Mouse (Mus musculus): ENCODE data around the gene Pgm3. TPM values are rescaled to one million over a fixed set of nuclear protein-coding genes. Genes with fewer than 3 reads are reported as not detected.
"Not testable (repeated sequence)": the region's sequence is repeated elsewhere in the genome, so short reads cannot be mapped to it uniquely, and the experiment has no call there.

Gene Pgm3
- polyA plus RNA-seq (2012; rRNA removed), result 12.7 and 16.1 TPM in 2 replicates

- DNase-seq (ENCODE audit: low read depth), result no peak
Observed at GRCm38 (mm10) chr9:86571540-86572135, at the start of gene Pgm3, which contains the start of gene Rwdd2a. Pgm3 (minus strand) TSS chr9:86571842. Rwdd2a (plus strand) TSS chr9:86571991.

GRCm38 (mm10) chr9:86619341-86620139 is 47.9 kb upstream of the Pgm3 start:
- no peak for DNase-seq (ENCODE audit: low read depth)

- DNase-seq (ENCODE audit: low read depth), result no peak
Observed at GRCm38 (mm10) chr9:86617837-86618492, 46.3 kb upstream of the Pgm3 start.

GRCm38 (mm10) chr9:86615765-86616164 is 44.1 kb upstream of the Pgm3 start:
- no peak for DNase-seq (ENCODE audit: low read depth)

GRCm38 (mm10) chr9:86612091-86612490 is 40.4 kb upstream of the Pgm3 start:
- no peak for DNase-seq (ENCODE audit: low read depth)

- no peak for DNase-seq (ENCODE audit: low read depth)
Observed at GRCm38 (mm10) chr9:86605776-86606175, 34.1 kb upstream of the Pgm3 start.

DNA sequence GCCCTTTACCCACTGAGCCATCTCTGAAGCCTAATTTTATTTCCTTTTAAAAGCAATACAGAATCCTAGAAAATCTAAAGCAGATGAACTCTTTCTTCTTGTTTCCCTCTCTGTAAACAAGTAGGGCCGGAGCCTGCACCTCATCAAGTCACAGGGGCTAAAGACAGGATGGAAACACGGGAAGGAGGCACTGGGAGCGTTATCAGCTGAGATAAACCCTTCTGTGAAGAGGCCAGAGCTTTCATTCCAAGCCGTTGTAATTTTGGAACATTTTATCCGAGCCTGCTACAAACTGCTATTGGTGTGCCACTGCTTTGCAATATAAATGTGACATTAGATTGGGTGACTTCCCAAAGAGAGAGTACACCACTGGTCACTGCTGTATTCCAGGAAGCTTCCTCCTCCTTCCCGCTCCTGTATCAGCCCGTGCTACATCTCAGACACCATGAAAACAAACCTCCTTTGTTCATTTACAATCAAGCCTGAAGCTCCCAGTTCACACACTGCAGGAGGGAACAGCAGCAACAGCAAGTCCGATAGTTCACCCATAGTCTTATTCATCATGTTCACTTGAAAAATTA is 28.2 kb upstream of the Pgm3 start:
- DNase-seq (ENCODE audit: low read depth), result no peak

DNA sequence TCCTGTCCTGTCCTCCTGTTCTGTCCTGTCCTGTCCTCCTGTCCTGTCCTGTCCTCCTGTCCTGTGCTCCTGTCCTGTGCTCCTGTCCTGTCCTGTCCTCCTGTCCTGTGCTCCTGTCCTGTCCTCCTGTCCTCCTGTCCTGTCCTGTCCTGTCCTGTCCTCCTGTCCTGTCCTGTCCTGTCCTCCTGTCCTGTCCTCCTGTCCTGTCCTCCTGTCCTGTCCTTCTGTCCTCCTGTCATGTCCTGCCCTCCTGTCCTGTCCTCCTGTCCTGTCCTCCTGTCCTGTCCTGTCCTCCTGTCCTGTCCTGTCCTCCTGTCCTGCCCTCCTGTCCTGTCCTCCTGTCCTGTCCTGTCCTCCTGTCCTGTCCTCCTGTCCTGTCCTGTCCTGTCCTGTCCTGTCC is 25.3 kb upstream of the Pgm3 start:
- DNase-seq (ENCODE audit: low read depth), result not testable (repeated sequence)

DNA sequence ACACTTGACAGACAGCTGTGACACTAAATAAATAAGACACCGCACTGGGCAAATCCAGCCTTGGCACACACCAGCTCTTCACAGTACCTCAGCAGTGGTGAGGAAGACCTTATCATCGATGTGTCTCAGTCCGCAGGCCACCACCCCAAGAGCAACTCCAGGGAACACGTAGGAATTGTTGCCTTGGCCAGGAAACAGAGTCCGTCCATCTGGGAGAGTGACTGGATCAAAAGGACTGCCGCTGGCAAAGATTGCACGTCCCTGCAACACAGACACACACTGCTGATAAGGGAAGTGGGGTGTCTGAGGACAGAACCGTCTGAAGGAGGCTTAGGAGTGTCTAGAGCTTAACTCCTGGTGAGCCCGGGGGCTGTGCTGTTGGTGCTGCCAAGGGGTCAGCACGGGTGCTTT is 22.7 kb upstream of the Pgm3 start:
- DNase-seq (ENCODE audit: low read depth), result not testable (repeated sequence)

DNA sequence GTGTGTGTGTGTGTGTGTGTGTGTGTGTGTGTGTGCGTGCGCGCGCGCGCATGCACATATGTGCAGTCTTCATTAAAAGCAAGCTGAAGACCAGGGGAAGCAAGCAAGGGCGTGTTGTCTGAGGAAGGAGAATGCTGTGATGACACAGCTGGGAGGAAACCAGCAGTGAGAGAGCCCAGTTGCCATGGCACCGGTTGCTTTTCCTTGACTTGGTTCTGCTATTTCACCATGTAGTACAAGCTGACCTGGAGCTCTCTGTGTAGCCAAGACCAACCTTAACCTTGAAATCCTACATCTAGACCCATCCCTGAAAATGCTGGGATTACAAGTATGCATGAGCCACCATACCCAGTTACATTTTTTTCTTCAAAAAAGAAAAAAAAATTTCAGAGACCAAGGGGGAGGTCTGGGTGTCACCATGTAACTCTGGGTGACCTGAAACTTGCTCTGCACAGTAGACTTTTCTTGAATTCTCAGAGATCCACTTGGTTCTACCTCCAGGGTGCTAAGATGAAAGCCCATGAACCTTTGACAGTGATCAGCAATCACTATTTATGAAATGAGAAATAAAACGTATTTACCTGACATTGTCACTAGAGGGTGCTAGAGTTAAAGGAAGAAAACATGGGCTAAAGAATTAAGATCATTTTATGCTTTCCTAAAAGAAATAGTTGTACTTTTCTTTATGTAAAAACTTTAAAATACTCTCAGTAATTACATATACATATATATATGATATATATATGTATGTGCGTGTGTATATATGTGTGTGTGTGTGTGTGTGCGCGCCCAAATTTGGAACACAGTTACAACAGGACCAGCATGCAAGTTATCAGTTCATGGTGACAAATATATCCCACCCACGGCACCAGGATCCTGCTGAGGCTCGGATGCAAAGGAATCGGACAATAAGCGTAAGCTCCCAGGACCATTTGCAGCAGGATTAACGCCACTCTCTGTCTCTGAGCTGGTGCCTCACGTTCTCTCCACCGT is 21.3 kb upstream of the Pgm3 start:
- no peak for DNase-seq (ENCODE audit: low read depth)

GRCm38 (mm10) chr9:86587019-86587795 is 15.6 kb upstream of the Pgm3 start:
- no peak for DNase-seq (ENCODE audit: low read depth)

DNA sequence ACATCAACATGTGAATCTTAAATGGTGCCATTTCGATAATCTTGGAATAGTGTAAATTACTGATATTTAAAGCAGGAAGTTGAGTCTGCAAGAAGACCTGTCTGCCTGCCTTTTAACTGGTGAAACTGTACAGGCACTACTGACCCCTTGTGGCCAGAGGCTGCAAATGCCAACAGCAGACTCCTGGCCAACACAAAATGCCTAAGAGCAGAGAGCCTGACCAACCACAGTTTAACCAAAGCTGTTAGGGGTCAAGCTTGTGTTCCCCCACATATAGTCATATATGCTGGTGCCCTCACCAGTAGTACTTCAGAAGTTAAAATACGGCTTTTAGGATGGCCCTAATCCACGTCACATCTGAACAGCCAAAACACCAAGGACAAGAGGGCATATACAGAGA is 12.1 kb upstream of the Pgm3 start:
- no peak for DNase-seq (ENCODE audit: low read depth)

DNA sequence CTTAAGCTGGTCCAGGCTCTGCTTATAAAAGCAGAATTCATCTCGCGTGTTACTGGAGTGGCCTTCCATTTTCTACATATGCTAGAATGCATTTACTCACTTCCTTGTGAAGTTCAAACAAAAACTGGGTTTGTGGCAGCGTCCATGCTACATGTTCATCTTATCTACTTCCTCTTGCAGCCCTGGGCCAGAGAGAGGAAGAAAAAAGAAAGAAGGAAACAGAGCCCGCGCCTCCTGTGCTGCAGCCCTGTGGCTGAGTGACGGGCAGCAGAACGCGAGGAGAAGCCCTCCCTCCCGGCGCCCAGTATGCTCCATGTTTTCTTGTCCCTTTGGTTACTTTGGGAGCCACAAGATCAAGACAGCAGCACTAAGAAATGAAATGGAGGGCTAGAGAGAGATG is 8.0 kb upstream of the Pgm3 start:
- no peak for DNase-seq (ENCODE audit: low read depth)

- DNase-seq (ENCODE audit: low read depth), result no peak
Observed at GRCm38 (mm10) chr9:86575178-86575577, 3.5 kb upstream of the Pgm3 start.

- no peak for DNase-seq (ENCODE audit: low read depth)
Observed at GRCm38 (mm10) chr9:86573616-86574303, 2.1 kb upstream of the Pgm3 start.

DNA sequence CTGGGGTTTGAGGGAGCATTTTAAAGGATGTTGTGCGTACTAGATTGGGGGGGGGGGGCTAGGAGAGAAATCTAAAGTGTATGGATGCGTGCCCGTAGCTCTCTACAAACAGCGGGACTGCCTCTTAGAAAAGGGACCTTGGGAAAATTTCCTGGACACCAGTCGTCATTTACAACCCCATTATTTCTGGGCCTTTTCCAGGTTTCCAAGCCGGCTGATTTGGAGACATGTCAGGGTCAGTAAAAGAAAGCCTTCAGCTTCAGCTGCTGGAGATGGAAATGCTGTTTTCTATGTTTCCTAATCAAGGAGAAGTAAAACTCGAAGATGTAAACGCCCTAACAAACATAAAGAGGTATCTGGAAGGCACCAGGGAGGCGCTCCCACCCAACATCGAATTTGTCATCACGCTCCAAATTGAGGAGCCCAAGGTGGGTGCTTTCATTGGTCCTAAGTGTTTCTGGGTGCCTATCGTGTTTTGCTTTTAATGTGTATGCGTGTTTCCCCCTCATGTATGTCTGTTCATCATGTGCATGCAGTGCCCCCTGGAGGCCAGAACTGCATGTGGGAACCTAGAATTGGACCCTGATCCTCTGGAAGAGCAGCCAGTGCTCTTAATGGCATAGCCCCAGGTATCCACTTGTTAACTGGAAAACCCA is 1.1 kb upstream of the Pgm3 start:
- DNase-seq (ENCODE audit: low read depth), result no peak

DNA sequence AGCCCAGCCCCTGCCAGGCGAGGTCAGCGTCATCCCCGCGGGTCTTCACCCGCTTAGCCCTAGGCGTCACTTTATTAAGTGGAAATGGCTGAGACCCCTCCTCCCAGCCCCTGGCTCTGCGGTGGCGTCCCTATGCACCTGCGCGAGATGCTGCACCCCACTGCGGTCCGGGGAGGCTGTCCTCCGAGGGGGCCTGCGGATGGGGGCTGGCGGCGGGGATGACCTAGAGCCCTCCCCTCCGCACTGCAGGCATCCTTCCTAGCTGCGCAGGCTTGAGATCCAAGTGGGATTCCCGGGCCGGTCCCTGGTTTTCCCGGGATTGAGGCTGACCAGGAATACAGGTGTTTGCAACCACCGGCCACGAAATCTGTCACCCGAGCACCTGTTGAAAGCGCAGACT is 554 bp upstream of the Pgm3 start:
- DNase-seq (ENCODE audit: low read depth), result no peak

GRCm38 (mm10) chr9:86570946-86571345 is 696 bp downstream of the Pgm3 start:
- no peak for DNase-seq (ENCODE audit: low read depth)

DNA sequence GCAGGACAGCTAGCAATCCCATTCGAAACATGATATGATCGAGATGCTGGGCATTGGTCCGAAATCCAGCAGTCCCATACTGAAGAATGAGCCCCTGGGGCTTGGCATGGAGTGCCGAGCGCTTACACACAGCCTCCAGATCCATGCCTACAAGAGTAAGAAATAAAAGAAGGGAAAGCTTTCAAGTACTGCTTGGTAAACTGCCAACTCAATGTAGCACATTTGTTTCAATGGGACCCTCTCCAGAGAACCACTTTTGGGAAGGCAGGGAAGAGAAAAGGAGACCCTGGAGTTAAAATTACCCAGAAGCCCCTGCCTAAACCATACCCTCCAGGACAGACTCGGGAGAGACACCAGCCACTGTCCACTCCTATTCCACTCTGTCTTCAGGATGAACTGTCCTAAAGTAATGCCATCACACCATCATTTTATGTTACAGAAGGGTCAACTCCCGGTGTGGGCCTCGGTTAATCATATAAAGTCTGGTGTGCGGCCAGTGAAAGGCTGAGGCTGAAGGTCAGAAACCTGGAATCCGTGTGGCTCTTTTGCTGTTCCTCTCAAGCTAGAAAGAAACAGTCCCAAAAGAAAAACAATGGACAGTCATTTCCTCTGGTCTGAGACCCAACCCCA is 1.3 kb downstream of the Pgm3 start:
- no peak for DNase-seq (ENCODE audit: low read depth)
